Mouse (Mus musculus) embryo, embryonic 10 days (tissue): ENCODE results near the gene Olfr474.
"Not testable (repeated sequence)": the region's sequence is repeated elsewhere in the genome, so short reads cannot be mapped to it uniquely, and the experiment has no call there.

ENCODE experiments used
- DNase-seq: peaks from one replicate; pipeline ENCODE4 v3.0.0-alpha.2; 2015; ENCODE audit warnings: low spot score

The Olfr474 gene

GRCm38 (mm10) chr7:107954343-107954742 is at the start of gene Olfr474:
Gene Olfr474, plus strand, starts transcription at chr7:107954643.
- DNase-seq: no peak

- no peak for DNase-seq
Measured at GRCm38 (mm10) chr7:107930146-107930545, 24.3 kb upstream of the Olfr474 start, which contains the start of gene Olfr473. Gene Olfr473, plus strand, starts transcription at chr7:107930446.

- DNase-seq: not testable (repeated sequence)
Measured at GRCm38 (mm10) chr7:107952539-107952938, 1.9 kb upstream of the Olfr474 start.

GRCm38 (mm10) chr7:107964503-107964902 is 10.1 kb downstream of the Olfr474 start, which contains the start of gene Olfr476:
Gene Olfr476, plus strand, starts transcription at chr7:107964803.
- no peak for DNase-seq

GRCm38 (mm10) chr7:107986393-107986792 is 31.9 kb downstream of the Olfr474 start, which contains the start of gene Olfr477:
Gene Olfr477, plus strand, starts transcription at chr7:107986693.
- no peak for DNase-seq
